Mouse (Mus musculus): ENCODE data around the gene Hexim1.

Gene Hexim1

DNA sequence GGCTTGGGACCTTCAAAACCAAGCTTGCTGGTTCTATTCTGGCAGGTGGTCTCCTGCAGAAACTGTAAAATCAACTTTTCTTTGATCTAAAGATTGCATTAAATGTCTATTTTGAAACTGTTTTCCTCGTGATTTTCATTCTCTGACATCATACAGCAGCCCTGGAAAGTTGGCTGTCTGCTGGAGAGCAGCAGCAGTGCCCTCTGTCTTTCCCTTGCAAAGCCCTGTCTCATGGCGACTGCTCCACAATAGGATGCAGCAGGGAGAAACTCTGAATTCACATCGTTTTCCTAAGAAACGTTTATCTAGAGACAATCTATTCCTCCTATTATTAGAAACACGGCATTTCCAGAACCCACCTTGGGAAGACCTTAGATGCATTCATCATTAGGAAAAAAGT lies 3.6 kb downstream of the Hexim1 start:
- DNase-seq, result no peak

- no peak for DNase-seq
These were observed 4.3 kb downstream of the Hexim1 start for GRCm38 (mm10) chr11:103120315-103120714.

- peak; percentile 84 for DNase-seq
These were observed 15.9 kb downstream of the Hexim1 start, which contains the start of gene Hexim2 for GRCm38 (mm10) chr11:103131701-103132575. Gene Hexim2, plus strand, starts transcription at chr11:103132429.

DNA sequence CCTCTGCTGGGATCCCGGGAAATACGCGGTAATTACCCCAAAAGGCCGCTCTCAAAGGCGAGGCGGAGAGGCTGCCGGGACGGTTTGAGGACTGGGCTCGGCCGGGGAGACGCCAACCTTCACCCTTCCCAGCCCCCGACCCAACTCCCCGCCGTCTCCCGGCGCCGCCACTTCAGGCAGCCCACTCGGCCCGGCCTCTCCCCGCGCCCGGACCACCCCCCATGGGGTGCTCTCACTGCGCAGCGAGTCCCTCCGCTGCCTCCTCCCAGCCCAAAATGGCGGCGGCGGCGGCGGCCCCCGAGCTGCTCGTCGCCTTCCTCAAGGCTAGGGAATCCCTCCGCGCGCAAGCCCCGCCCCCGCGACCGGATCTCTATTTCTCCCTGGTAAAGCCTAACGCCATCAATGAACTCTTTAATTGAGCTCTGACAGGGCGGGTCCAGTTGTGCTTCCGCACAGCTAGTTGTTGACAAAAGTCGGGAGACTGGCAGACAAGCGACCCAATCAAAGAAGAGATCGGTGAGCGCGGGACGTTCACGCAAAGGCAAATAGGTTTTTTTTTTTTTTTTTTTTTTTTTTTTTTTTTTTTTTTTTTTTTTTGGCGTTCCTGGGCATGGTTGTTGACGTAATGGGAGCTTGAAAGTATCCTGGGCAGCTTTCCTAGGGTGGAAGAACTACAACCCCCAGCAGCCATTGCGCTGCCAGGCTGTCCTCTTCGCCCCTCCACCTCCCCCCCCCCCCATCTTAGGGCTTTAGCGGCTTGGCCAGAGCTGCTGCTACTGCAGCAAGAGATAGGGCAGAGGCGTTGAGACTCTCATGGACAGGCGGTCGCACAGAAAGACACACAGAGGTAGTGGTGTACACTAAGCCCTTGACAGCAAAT lies 16.8 kb downstream of the Hexim1 start:
- peak; percentile 100 for DNase-seq

- DNase-seq, result peak; percentile 74
These were observed 17.6 kb downstream of the Hexim1 start for GRCm38 (mm10) chr11:103133456-103134185.

DNA sequence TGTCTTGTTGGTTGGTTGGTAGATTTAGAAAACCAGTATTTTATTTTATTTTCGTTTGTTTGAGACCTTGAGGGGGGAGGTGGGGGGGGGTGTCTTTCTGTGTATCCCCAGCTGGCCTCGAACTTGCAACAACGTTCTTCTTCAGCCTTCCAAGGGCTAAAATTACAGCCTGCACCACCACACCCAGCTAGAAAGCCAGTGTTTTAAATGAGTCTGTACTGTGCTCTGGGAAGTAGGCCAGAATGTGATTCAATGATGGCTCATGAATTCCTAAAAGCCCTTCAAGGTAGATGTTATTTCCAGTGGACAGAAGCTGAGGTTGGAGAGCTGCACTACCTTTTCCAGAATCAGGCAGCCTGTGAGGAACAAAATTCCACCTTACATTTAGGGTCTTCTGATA lies 18.2 kb downstream of the Hexim1 start:
- DNase-seq, result peak; percentile 76

GRCm38 (mm10) chr11:103136039-103136577 lies 20.1 kb downstream of the Hexim1 start:
- DNase-seq, result peak; percentile 55

DNA sequence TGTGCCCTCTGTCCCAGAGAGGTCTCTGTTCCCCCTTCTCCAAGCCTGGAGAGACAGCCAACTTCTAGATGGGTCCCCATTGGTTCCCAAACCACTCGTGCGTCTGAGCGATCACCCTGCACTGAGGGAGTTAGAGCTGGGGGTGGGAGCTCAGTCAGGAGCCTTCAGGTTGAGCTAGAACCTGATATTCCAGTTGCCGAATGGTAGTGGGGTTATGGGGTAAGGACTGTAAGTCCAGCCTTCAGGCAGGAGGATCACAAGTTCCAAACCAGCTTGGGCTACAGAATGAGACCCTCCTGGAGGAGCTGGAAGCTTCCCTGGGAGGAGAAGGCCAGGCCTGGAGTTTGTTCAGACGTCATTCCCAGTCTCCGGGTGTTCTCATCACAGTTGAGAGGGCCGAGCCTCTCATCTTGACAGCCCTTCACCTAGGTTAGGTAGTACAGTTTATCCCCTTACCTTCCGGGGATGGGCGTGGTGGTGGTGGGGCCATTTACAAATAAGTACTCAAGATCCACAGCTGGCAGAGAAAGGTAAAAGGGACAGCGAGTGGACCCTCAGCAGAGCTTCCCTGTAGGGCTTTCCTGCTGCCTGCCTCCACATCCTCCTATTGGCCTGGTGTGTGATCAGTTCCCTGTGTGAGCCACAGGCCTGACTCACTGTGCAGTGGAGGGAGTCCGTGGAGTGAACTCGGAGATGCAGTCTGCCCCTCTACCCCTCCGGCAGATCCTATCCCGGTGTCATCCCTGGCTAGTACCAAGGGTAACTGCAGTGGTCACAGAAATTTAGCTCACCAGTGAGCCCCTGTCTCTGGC lies 24.1 kb downstream of the Hexim1 start:
- DNase-seq, result no peak

GRCm38 (mm10) chr11:103140763-103141100 lies 24.7 kb downstream of the Hexim1 start:
- DNase-seq, result no peak

GRCm38 (mm10) chr11:103141101-103141943 lies 25.3 kb downstream of the Hexim1 start:
- no peak for DNase-seq

DNA sequence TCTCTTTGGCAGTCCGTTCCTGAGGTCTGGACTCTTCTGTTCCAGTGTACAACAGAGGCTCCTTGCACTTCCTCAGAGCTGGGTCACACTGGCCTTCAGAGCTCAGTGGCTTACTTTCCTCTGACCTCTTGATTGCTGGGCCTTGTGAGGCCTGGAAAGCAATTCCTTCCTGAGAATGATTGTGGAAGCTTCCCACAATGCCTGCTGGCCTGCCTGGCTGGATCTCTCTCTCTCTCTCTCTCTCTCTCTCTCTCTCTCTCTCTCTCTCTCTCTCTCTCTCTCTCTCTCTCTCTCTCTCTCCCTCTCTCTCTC lies 25.9 kb downstream of the Hexim1 start:
- no peak for DNase-seq

DNA sequence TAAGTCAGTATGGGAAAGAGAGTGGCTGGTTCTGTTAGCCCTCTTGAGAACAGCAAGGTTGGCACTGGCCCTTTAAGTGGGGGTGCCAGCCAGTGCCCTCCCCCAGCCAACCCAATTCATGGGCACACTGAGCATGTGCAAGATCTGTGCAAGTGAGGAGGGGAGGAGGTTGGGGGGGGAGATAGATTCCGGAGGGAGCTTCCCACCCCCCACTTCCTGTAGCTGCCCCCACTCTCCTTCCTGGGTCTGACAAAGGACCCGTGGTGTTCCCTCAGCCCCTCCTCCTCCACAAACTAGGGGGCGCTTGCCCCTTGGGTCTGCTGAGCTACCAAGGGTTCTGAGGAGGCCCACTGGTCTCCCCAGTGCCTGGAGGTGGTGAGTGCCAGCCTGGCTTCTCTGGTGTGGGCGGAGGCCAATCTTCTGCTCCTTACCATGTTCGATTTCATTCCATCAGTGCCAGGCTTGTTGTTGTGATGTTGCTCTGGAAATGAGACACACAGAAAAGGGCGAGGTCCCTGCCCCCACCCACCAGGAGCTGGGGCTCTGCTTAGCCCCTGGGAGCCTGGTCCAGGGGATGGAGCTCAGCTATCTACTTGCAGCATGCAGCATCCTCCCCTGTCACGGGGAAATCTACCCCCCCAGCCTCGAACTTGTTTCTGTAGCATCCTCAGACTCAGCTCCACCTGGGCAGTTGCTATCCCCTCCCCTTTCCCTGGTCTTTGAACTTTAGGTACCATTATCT lies 26.6 kb downstream of the Hexim1 start:
- peak; percentile 95 for DNase-seq

DNA sequence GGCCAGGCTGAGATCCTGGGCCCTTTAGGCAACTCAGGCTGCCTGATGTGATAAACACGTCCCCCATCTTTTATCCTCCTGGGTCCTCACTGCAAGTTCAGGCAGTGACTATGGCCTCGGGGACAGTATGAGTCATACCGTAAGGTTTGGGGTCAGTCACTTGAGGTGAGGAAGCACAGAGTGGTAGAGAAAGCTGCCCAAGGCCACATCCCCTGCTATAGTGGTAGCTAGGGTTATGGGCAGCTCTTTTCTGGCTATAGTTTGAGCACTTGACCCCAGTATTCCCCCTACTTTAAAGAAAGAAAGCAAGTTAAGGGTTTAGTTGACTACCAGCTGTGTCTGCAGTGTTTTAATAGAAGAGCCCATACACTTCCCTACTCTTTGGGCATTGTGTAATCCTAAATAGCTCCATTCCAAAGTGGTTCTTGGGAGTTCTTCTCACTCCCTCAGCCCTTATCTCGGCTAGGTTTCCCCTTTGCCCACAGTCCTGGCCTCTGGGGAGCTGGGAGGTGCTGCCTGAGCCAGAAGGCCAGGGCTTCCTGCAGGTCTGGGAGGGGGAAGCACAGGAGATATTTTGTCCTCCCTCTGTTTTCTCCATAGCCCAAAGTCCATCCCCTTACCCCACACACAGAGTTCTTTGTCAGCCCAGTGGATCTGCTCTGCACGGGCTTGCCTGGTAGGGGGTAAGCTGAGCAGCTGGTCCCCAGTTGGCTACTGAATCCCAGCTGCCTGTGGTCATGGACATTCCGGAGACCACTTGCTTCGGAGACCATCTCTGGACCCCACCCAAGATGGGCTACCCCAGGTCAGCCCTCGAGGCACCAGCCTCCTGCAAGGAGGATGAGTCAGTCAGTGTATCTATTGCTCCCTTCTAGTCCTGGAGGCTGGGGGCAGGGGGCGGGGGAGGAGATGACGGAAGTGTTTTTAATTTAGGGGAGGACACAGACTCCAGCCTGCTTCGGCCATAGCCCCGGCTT lies 28.6 kb downstream of the Hexim1 start:
- DNase-seq, result no peak

- no peak for DNase-seq
These were observed 30.4 kb downstream of the Hexim1 start for GRCm38 (mm10) chr11:103146386-103146785.

GRCm38 (mm10) chr11:103147766-103148165 lies 31.7 kb downstream of the Hexim1 start:
- no peak for DNase-seq

DNA sequence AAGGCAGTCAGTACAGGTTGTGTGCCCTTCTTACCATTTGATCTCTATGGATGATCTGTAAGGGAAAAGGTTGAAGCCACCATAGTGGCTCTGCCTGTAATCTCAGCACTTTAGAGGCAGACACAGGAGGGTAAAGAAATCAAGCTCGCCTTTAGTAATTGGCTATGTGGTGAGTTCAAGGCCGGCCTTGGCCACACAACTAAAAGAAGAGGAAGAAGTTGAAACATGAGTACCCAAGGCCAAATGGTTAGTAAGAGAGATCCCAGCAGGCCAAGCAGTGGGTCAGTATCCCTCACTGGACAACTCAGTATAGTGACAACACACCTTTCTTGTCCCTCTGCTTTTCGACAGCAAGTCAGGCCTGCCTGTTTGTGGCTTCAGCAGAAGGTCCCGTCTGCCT lies 33.7 kb downstream of the Hexim1 start:
- DNase-seq, result no peak

GRCm38 (mm10) chr11:103158621-103159478 lies 42.8 kb downstream of the Hexim1 start:
- peak; percentile 97 for DNase-seq

GRCm38 (mm10) chr11:103160738-103161137 lies 44.7 kb downstream of the Hexim1 start:
- no peak for DNase-seq
